Mouse (Mus musculus) ZHBTc4 (cell line): ENCODE data around the gene Siah1a.

ENCODE experiments used
- DNase-seq: peaks from one replicate; pipeline ENCODE4 v3.0.0-alpha.2; 2011; ENCODE audit warnings: low read depth, low spot score

Gene Siah1a

GRCm38 (mm10) chr8:86745221-86745934 lies at the start of gene Siah1a, which contains the start of gene Gm10638:
Siah1a (minus strand) TSS chr8:86745934.
Gm10638 (plus strand) TSS chr8:86745699.
- peak; percentile 80 for DNase-seq

DNA sequence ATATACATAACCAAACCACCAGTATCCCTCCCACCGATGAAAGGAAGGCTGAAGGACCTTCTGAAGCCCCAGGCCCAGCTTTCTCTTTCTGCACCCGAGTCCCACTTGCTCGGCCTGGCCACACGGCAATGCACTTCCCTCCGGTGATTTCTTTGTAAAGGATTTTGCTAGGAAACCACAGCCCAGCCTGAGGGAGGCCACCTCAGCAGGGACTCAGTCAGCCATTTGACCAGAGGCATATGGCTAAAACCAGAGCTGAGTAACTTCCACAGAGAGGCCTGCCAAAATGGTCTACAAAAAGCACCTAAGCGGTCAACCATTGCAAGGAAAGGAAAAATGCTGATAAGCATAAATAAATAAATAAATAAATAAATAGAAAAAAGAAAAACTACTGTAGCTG lies 49.0 kb upstream of the Siah1a start:
- no peak for DNase-seq

GRCm38 (mm10) chr8:86791542-86791941 lies 45.8 kb upstream of the Siah1a start:
- DNase-seq = no peak

GRCm38 (mm10) chr8:86789576-86789975 lies 43.8 kb upstream of the Siah1a start:
- DNase-seq = no peak

- DNase-seq = no peak
These were observed 42.2 kb upstream of the Siah1a start for GRCm38 (mm10) chr8:86787891-86788420.

DNA sequence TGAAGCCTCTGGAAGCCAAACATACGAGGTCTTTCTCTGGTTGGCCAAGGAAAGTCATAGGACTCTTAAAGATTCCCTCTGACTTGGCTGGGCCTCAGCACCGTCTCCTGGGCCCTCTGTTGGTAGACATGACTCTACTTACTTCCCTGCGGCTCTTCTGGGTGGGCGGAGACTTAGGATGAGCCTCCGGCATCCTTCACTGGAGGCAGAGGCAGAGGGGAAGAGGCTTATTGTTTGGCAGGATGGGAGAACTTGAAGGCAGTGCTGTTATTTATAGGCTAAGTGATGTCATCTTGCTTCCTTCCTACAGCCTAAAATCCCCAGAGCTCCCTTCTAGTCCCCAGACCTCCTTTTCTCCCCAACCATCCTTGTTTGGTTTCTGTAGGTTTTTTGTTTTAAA lies 40.8 kb upstream of the Siah1a start:
- DNase-seq = peak; percentile 82

GRCm38 (mm10) chr8:86781094-86781493 lies 35.4 kb upstream of the Siah1a start:
- DNase-seq = no peak

DNA sequence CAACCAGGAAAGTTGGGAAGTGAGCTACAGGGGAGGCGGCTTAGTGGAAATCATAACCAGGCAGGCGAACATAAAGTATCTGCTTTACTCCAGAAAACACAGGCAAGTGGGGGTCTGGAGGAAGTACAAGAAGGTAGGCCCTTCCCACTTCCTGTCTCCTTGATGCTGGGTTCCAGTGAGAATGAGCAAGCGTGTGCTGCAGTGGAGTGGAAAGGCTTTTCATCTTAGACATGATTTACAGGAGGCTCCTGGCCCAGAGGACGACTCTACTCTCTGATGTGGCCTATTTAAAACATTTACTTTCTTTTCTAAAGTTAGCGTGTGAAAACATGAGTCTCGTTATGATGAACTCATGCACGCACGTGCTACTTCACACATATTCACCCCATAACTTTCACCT lies 33.5 kb upstream of the Siah1a start:
- DNase-seq = no peak

- no peak for DNase-seq
These were observed 24.4 kb upstream of the Siah1a start for GRCm38 (mm10) chr8:86769945-86770715.

DNA sequence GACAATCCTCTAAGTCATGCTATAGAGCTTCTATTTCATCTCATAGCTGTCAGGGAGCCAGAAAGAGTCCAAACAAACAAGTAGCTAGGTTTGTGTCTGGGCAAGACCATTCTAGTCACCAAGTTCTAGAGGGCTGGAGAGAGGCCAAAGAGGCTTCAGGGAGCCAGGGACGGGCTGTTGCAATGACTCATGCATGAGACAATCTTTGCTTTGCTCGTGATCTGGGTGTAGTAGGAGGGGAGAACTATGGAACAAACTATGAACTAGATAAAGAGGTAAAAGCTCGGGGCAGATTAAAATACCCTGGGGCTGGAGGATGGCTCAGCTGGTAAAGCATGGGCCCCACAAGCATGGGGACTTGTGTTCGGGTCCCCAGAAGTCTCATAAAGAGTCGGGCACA lies 22.8 kb upstream of the Siah1a start:
- no peak for DNase-seq

GRCm38 (mm10) chr8:86766548-86767211 lies 20.9 kb upstream of the Siah1a start:
- DNase-seq = no peak

DNA sequence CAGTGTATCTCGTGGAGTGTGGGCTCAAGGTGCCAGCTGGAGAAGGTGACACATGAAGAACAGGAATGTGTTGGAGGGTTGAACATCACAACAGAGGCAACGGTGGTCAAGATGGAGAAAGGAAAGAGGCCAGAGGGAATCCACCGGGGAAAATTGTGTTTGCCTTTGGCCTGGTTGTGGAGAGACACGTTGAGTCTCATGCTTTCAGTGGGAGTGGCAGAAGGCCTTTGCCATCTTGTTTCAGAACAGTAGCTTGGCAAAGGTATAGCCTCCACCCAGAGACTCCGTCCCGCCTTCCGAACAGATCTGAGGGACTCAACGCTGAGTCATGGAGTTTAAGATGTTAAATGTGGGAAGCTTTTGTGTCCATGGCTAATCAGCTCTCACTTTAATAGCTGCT lies 19.9 kb upstream of the Siah1a start:
- no peak for DNase-seq

DNA sequence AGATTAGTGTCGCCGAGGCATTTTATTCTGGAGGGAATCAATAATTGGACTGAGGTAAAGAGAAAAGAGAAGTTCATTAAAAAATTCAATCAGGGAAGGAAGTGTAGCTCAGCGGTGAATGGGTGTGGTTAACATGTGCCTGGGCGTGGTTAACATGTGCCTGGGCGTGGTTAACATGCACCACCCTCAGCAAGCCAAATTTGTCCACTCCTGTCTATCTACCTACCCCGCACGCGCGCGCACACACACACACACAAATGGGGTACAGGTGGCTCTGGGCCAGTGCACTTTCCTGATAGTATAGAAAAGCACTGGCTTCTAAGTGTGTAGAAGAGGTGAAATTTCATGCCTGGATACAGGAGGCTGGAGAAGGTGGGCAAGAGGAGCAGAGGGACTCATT lies 19.4 kb upstream of the Siah1a start:
- DNase-seq = peak; percentile 66

DNA sequence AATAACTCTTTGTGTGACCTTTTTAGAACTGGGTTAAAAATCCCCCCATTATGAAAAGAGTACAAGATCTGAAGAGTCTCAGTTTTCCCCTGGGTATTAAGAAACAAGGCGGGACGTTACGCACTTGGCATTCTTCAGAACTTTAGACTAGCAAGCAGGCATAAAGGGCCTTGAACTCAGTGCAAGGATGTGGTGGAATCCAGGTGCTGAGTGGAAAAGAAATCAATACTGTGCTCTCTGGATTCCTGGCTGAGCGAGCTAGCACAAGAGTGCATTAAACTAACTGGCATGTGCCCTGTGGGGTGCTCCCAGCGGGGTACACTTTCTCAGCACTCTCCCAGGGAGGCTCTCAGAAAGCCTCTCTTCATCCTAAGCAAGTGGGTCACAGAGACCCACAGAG lies 17.1 kb upstream of the Siah1a start:
- DNase-seq = no peak

DNA sequence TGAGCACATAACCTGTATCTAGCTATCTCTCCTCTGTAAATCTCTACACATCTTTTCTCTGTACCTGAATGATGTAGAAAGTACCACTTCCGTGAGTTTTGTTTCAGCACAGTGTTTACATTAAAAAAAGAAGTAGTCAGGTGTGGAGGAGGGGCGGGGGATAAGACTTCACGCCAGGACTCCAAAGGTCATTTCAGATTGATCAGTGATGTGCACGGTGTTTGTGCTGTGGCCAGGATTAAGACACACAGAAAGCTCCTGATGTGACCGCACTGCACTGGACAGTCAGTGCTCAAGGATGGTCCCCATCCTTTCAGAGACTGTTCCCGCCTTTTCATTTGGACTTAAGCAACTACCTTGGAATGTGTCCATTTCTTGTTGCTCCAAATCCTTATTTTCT lies 15.0 kb upstream of the Siah1a start:
- no peak for DNase-seq

DNA sequence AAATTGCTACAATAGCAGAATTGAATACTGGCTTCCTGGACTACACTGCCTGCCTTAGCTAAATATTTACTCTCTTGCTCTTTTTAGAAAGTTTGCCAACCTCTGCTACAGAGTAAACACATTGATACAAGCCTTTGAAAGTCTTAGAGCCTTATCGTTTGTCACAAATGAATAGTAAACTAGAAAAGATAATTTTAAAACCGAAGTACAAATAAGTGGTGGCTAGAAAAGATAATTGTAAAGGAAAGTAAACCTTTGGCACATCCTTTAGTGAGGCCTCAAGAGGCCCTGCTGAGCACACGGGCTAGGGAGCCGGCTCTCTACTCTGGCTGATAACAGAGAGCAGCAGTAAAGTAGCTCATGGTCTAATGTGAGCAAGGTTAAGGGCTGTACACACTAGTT lies 13.4 kb upstream of the Siah1a start:
- DNase-seq = no peak

DNA sequence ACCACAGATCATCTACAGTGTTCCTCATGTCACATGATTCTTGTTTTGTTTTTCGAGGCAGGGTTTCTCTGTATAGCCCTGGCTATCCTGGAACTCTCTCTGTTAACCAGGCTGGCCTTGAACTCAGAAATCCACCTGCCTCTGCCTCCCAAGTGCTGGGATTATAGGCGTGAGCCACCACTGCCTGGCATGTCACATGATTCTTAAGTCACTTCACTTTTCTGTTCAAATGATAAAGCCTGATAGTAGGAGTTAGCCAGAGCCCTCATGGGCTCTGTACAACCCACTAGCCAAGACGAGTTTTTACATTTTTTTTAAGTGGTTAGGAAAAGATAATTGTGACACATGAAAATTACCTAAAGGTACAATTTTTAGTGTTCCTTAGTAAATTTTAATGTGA lies 12.9 kb upstream of the Siah1a start:
- no peak for DNase-seq

DNA sequence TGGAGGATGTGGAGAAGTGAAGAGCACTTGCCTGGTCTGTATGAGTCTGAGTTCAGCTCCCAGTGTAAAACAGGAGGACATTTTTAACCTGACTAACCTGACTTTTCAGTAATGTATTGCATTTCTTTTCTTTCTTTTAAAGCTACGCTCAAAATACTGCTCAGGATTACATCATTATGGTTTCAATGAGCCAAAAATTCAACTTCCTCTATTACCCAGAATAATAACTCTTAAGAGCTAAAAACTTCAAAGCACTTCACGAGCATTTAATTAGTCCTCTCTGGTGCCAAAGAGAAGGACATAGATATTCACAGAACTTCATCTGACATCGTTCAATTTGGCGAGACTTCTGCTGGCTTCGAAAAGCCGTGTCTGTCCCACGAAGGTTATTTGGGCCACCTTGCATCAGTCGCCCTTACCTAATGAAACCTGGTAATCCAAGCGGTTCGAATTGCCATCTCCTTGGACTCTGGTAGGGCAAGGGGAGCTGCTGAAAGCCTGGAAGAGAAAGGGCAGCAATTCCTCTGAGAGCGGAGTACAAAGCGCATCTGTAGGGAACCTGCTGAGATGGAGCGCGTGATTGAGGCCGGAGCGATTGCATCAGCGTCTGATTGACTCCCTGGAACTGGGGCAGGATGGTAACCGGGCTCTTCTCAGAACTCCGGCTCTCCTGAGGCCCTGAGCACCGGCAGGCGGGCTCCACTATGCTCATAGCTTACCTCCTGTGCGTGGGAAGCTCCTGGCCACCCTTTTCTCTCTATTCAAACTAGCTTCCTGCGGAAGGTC lies 11.4 kb upstream of the Siah1a start:
- DNase-seq = peak; percentile 80

DNA sequence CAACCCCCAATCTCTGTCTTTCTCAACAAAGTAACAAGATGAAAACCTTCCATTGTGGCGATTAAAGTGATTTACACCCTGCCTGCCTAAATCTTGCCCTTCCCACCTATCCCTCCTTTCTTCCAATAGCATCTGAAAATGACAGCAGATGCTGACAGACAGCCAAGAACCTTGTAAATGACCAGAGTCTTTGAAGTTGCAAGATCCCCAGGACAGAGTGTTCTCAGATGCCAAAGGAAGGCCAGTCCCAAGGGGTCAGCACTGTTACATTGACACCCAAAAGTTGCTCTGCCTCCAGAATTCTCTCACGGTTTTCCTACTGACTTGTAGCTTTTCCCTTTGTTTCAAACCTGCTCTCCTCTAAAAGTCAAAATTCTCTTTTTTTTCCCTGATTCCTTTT lies 4.1 kb upstream of the Siah1a start:
- no peak for DNase-seq

DNA sequence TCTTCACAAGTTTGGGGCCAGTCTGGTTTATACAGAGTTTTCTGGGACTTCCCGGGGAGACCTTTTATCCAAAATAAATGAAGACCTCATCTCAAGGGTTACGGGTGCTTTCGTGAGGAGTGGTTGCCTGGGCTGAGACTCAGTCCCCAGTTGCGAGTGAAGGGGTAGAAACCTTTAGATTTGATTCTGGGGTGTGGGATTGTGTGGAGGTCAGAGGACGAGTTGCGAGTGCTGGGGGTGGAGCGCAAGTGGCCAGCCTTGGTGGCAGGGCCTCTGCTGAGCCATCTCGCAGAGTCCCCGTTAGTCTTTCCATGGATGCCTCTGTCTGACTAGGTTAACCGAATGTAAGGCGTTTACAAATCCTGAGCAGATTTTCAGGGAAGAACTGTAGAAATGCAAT lies 777 bp upstream of the Siah1a start:
- DNase-seq = no peak

DNA sequence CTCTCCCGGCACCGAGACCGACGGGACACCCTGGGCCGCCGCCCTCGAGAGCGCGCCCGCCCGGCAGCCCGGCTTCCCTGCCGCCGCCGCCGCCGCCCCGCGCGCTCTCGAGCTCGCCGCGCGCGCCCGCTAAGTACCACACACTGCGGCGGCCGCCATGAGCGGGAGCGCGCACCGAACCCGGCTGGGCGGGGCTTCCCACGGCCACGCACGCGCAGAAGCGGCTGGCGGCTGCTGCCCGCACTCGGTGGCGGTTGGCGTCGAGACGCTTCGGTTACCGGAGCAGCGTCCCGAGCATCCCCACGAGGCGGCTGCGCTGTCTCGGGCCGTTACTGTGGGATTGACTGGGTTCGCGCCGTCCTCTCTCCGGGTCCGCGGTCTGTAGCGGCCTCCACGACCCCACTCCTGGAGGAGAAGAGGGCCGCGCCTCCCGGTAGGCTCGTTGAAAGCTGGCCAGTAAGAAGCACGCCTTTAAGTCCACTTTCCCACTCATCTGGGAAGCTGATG lies 254 bp upstream of the Siah1a start:
- DNase-seq = peak; percentile 94
